Mouse (Mus musculus) C2C12 (cell line): ENCODE measurements around the gene Arnt2.

Source experiments
- CTCF ChIP-seq: IDR thresholded peaks from one replicate; pipeline ENCODE4 v1.5.1; 2011; ENCODE audit not compliant: control insufficient read depth, insufficient read depth, insufficient read length
- MAX ChIP-seq: IDR thresholded peaks from one replicate; pipeline ENCODE4 v1.6.1; 2011; ENCODE audit warnings: mild to moderate bottlenecking, control low read depth

DNA sequence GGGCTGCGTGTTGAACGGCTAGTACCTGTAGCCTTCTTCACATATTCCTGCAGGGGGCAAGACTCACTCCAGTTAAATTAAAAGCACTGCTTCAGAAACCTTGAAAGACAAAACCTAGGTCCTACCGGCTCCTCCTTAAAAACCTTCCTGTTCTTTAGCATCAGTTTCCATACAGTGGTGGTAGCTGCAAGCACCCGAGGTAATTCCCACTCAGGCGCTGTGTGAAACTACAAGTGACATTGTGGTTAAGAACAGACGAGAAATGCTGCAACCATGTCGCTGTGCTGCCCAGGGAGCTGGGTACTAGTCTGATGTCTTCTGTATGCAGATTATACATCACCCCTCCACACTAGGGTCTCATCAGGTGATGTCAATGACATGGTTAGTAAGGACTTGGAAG is 25.9 kb downstream of the Arnt2 start:
- TF ChIP-seq CTCF, result no peak
- TF ChIP-seq MAX, result no peak
